Mouse (Mus musculus) kidney, postnatal 25 days (tissue): Measurements from ENCODE around the gene Kat6b.
A peak's percentile ranks its signal among the peaks of the same experiment; 100 is the strongest.

Experiments
- DNase-seq, 2 experiments: peaks; one replicate each; pipeline ENCODE4 v3.0.0; 2021; ENCODE audit warnings: mixed read lengths in 2 of 2

Kat6b gene

GRCm38 (mm10) chr14:21600174-21600566 is 118.9 kb downstream of the Kat6b start:
- no peak for DNase-seq

- DNase-seq: peak in 1 of 2 experiments; percentile 58
These were observed 119.4 kb downstream of the Kat6b start for GRCm38 (mm10) chr14:21600628-21601027.

DNA sequence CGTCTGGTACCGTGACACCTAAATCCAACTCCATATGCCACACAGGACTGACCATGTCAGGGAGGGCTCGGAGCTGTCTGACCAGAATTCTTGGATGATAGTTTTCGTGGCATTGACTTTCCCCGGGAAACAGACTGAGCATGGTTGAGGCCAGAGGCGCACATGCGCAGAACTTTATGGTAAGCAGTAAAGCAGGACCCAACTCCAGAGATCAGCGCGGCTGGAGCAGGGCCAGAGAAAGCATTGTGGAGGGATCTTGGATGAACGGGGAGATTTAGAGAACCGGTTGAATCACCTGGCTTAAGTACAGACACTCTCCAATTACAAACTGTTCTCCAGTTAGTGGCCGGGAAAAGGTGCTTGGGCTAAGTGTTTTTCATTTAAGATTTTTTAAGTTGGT is 120.9 kb downstream of the Kat6b start:
- no peak for DNase-seq

DNA sequence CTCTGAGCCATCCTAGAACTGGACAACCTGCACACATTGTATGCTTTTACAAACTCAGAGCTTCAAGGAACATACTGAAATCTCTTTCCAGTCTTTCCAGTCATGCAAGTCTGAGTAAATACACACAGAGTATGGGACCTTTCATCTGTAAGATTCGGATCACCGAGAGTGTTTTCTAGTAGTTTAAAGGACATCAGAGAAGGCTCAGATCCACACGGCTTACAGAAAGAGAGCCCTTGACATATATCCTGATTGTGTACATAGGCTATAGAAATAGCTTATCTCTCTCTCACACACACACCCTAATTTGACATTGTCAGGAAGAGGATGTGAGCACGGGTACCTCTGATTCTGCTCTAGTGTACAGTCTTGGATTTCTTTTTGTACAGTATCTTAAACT is 121.7 kb downstream of the Kat6b start:
- no peak for DNase-seq

- no peak for DNase-seq
These were observed 126.5 kb downstream of the Kat6b start for GRCm38 (mm10) chr14:21607686-21608085.

- DNase-seq: no peak
These were observed 127.7 kb downstream of the Kat6b start for GRCm38 (mm10) chr14:21608886-21609285.

DNA sequence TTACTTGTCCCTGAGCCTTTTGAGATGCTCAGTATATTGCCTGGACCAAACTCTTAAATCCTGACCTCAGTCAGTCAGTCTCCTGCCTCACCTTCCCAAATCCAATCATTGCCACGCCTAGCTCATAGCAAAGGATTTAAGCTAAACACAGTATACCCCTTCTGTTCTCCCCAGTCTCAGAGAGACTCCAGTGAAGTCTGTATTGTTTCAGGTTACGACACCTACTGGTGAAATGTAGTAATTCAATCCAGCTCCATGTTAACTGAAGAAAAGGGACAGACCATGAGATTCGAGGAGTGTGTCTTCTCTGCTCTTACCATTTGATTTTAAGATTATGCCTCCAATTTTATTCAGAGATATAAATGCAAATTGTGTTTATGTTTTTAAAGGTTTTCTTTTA is 129.0 kb downstream of the Kat6b start:
- DNase-seq: peak in 1 of 2 experiments; percentile 40

DNA sequence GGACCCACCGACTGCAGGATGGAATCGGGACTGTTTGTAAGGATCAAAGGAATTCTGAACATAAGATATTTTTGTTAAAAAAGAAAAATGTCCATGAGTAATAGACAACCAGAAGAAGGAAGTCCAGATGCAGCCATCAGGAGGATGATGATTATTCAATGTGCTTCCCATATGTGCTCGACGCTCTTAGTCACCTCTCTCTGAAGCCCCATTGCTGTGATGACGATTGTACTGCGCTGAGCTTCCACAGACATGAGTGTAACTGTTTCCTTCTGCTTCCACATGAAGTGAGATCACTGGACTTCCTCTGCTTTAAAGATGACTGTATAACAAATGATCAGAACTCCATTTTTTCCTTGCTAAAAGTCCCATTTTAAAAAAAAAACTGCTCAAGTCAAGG is 131.8 kb downstream of the Kat6b start:
- DNase-seq: no peak

- no peak for DNase-seq
These were observed 132.9 kb downstream of the Kat6b start for GRCm38 (mm10) chr14:21614103-21614502.

GRCm38 (mm10) chr14:21615853-21616252 is 134.6 kb downstream of the Kat6b start:
- no peak for DNase-seq

DNA sequence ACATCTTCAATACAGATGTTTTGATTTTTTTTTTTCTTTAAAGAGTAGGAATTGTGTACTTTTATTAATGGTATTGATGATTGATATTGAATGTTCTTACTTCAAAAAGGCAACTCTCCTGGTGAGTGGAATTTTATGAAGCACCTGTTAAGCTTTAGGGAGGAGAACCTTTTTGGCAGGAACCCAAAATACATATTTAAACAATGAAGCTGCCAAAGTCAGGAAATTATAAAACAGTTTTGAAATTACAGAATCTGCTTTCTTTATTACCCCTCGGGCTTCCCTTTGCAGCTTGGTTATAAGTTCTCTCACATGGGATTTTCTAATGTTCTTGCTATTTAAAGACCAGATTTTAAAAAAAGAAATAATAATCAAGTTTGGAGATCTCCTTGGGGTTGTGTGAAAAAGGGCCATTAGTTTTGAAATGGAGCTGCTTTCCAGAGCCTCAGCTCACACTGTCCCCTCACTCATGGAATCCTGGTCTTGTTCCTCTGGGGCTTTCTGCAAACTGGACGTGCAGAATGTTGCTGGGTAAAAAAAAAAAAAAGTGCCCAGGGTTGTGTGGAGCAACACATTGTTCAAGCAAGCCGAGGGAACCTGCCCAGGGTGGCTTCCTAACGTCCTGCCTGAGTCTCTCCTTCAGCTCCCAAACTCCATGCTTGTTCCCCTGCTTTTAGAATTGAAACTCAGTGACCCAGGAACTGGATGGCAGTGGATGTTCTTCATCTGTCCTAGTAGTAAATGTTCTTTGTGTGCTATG is 136.2 kb downstream of the Kat6b start:
- DNase-seq: no peak

DNA sequence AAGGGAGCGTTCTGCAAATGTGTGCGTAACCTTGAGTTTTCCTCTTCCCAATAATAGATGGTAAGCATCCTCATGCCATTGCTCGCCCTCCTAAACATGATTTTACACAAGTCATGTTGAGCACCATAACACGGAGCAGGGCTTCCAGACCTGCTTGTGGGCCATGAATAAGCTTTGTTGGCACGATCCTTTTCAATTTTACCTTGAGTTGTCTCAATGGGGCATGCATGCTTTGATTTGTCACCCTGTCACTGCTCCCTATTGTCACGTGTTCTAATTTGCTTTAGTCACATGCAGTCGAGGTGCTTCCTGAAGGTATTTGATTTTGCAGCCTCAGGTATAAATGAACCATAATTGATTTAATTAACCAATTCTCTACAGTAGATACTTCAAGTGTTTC is 138.7 kb downstream of the Kat6b start:
- no peak for DNase-seq

- DNase-seq: peak; percentile 58 to 78
These were observed 144.7 kb downstream of the Kat6b start for GRCm38 (mm10) chr14:21625946-21626345.

DNA sequence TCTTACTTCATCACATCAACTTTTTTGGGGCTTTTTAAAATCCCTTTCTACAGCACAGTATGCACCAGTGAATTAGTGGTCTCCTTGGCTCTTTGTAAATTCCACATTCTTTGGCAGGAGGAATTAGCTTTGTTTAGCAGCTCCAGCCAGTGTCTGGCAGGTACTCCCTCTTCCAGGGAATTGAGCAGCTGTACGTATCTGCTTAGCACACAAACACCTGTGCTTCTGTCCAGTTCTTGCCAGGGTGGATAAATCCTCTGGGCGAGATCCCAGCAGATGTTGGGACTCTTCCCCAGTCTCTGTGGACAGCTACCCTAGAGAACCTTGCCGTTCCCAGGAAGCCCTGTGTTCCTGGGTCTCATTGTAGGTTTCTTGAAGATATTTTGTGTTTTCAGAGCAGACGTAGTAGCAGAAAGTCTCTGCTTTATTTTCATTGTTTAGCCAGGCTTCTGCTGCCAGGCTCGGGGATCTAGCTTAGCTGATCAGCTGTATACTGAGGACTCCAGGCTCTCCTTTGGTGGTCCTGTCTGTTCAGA is 150.5 kb downstream of the Kat6b start:
- DNase-seq: no peak

- DNase-seq: no peak
These were observed 155.3 kb downstream of the Kat6b start for GRCm38 (mm10) chr14:21636548-21636947.

DNA sequence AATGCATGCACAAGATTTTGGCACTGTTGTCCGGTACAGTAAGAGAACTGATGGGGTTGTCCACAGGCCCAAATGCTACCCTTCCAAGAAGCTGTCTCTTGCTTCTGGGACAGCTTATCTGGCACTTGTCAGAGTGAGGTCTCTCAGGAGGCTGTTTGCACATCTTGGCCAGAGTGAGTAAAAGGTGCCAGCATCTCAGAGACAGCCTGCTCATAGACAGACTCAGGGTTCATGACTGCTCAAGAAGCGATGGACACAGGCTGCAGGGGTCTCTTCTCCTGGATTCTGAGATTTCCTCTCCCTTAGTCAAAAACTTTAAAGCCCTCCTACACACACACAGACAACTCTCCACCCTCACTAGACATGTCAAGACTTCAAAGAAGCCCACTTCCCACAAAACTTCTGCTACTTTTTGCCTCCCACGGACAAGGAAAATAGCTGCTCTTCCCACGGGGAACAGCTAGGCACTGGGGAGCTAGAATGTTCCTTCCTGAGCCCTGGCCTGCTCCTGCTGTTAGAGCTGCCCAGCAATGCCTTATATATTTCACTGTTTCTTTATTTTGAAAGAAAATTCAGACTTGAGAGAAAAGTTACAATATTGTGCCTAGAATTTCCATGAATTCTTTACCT is 159.7 kb downstream of the Kat6b start:
- DNase-seq: no peak

DNA sequence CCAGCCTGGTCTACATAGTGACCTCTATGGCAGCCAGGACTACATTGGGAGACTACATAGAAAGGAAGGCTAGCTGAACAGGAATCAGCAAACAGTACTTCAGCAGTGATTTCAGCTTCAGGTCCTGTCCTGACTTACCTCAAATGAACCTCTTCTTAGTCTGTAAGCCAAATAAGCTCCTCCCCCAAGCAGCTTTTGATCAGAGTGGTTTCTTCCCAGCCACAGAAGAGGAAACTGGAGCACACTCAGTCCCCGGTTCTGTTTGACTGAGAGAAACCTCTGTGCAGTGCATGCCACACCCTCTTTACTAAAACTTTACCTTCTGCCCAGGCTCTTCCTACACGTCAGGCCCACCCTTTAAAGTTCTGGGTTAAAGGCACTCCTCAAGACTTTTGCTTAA is 172.6 kb downstream of the Kat6b start:
- DNase-seq: no peak

DNA sequence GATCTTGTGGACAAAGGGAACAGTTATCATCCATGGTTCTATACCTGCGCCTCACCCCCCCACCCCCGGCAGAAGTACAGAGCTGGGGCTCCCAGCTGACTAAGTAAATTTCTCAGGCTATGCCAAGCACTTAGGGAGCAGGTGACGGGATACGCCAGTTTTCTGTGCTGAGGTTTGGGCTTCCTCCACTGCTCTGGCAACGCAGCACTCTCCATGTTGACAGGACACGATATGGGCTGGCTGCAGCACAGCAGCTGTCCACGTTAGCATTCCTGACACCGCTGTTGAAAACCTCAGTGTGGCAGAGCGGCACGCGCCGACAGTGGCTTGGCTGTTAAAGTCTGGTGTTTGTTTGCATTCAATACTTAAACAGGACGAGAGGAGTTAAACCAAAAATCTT is 177.9 kb downstream of the Kat6b start:
- no peak for DNase-seq

DNA sequence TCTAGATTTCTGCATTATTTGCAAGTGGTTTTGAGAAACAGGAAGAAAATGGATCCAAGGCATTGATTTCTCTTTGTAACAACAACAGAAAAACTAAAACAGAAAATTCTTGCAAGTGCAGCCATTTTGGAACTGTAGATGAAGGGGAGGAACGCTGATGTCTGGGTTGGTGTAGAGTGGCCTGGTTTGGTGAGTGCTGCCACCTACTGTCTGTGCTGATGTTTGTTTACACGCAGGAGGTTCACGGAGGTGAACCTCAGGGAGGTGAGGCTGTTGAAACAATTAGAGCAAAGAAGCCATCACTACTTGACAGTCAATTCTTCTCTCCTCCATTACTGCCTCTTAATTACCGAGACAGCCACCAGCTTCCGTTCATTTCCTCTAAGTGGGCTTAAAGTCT is 178.4 kb downstream of the Kat6b start:
- peak; percentile 63 to 79 for DNase-seq

DNA sequence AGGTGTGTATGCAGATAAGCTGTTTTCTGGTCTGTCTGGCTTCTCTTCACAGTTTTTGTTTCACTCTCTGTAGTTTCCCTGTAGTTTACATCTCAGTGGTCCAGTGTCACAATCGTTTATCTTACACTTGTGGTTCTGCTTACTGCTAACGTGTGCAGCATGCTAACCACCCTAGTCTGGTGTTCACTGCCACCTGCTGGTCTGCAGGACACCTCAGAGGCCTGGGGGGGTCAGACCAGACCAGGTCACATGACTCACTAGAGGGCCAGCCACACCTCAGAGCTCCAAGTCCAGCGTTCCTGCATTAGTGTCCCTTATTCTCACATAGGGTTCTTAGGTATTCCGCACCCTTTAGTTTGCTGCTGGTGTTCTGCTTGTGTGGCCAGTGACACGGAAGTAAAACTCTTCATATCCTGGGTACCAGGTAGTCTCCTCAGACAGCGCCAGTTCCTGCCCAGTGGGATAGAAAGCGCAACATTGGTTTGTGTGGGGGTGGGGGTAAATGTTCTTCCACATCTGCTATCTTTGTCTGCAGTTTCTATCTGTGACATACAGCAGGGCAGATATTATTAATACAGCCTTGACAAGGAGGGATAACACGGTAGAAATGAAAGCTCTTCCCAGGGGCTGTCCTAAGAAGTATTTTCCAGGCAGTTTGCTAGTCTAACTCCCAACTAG is 181.4 kb downstream of the Kat6b start:
- DNase-seq: peak; percentile 54 to 79

- no peak for DNase-seq
These were observed 188.0 kb downstream of the Kat6b start for GRCm38 (mm10) chr14:21669218-21669617.

GRCm38 (mm10) chr14:21669633-21670421 is 188.6 kb downstream of the Kat6b start:
- no peak for DNase-seq
